Mouse (Mus musculus) forebrain, embryonic 13.5 days (tissue): ENCODE results near the gene St6gal1. TPM values are rescaled to one million over a fixed set of nuclear protein-coding genes. Genes with fewer than 3 reads are reported as not detected.

ENCODE experiments used
- ATAC-seq: fragments of 200-750 bp; cut with Nextera tagmentation; 2 replicates; pipeline ENCODE4 v1.8.0; 2017
- H3K27ac ChIP-seq: fragments of 300-500 bp; sonication (generic); 2 replicates; pipeline ENCODE4 v1.5.1; 2015; ENCODE audit warnings: inconsistent platforms, mild to moderate bottlenecking, moderate library complexity
- H3K27me3 ChIP-seq: fragments of 300-500 bp; sonication (generic); 2 replicates; pipeline ENCODE4 v1.6.1; 2015; ENCODE audit warnings: mild to moderate bottlenecking, inconsistent platforms
- H3K36me3 ChIP-seq: fragments of 300-500 bp; sonication (generic); 2 replicates; pipeline ENCODE4 v1.6.1; 2015; ENCODE audit warnings: mild to moderate bottlenecking, inconsistent platforms; ENCODE audit not compliant: poor library complexity, severe bottlenecking
- H3K4me1 ChIP-seq: fragments of 300-500 bp; sonication (generic); 2 replicates; pipeline ENCODE4 v1.6.1; 2015; ENCODE audit warnings: inconsistent platforms
- H3K4me2 ChIP-seq: fragments of 300-500 bp; sonication (generic); 2 replicates; pipeline ENCODE4 v1.6.1; 2015; ENCODE audit warnings: inconsistent platforms, mild to moderate bottlenecking, moderate library complexity
- H3K4me3 ChIP-seq: fragments of 300-500 bp; sonication (generic); 2 replicates; pipeline ENCODE4 v1.5.1; 2015; ENCODE audit warnings: mild to moderate bottlenecking, inconsistent platforms
- H3K9ac ChIP-seq: fragments of 300-500 bp; sonication (generic); 2 replicates; pipeline ENCODE4 v1.6.1; 2015; ENCODE audit warnings: mild to moderate bottlenecking, inconsistent platforms
- H3K9me3 ChIP-seq: fragments of 300-500 bp; sonication (generic); replicated peaks from 2 replicates; pipeline ENCODE4 v1.6.1; 2016; ENCODE audit warnings: inconsistent platforms
- WGBS: fragments of 180-500 bp; shearing (Covaris S2); methylation state at CpG from one replicate; pipeline ENCODE4 v1.1.7; 2015; 5-methylcytosine and 5-hydroxymethylcytosine counted together
- polyA plus RNA-seq: library from polyadenylated mRNA; unstranded; fragments of >200 nt; fragmentation: Nextera tagmentation; extraction: Ambion mirVana; gene quantifications from 2 replicates; pipeline ENCODE4 v1.2.1, GENCODE M21; 2015

Gene St6gal1
- polyA plus RNA-seq, 1 experiment from 2014 or later = 39.5 TPM

GRCm38 (mm10) chr16:23269984-23270912, 45.7 kb downstream of the St6gal1 start:
- 25% methylated on average over 10 of the region's 10 CpGs for WGBS
- H3K27ac ChIP-seq = peak overlapping the region; percentile 51
- peaks cover 12% of the 10 kb centered on the region for H3K36me3 ChIP-seq
- no peak overlapping the region for H3K4me2 ChIP-seq
- no peaks in the 10 kb centered on the region for H3K9me3 ChIP-seq
- peaks cover 65% of the 10 kb centered on the region for H3K4me1 ChIP-seq
- ATAC-seq = peak; percentile 57
- no peak overlapping the region for H3K9ac ChIP-seq
- no peak overlapping the region for H3K4me3 ChIP-seq
- no peaks in the 10 kb centered on the region for H3K27me3 ChIP-seq

GRCm38 (mm10) chr16:23270913-23271253, 46.3 kb downstream of the St6gal1 start:
- peak overlapping the region; percentile 51 for H3K27ac ChIP-seq
- no peak overlapping the region for H3K9ac ChIP-seq
- H3K4me2 ChIP-seq = no peak overlapping the region
- 0% methylated on average over 3 of the region's 3 CpGs for WGBS
- H3K4me3 ChIP-seq = no peak overlapping the region
- peak; percentile 32; the same call in 1 of the 2 replicates for ATAC-seq
- no peaks in the 10 kb centered on the region for H3K9me3 ChIP-seq
- peaks cover 58% of the 10 kb centered on the region for H3K4me1 ChIP-seq
- peaks cover 12% of the 10 kb centered on the region for H3K36me3 ChIP-seq
- no peaks in the 10 kb centered on the region for H3K27me3 ChIP-seq

- no peak overlapping the region for H3K4me2 ChIP-seq
- H3K36me3 ChIP-seq = peaks cover 3% of the 10 kb centered on the region; the same call in 1 of the 2 replicates
- H3K4me1 ChIP-seq = peaks cover 49% of the 10 kb centered on the region
- H3K9ac ChIP-seq = no peak overlapping the region
- H3K27ac ChIP-seq = no peak overlapping the region
- H3K9me3 ChIP-seq = no peaks in the 10 kb centered on the region
- no peak for ATAC-seq
- WGBS = 79% methylated on average over 14 of the region's 14 CpGs
- no peaks in the 10 kb centered on the region for H3K27me3 ChIP-seq
- H3K4me3 ChIP-seq = no peak overlapping the region
These were observed 47.4 kb downstream of the St6gal1 start for GRCm38 (mm10) chr16:23271746-23272520.

DNA sequence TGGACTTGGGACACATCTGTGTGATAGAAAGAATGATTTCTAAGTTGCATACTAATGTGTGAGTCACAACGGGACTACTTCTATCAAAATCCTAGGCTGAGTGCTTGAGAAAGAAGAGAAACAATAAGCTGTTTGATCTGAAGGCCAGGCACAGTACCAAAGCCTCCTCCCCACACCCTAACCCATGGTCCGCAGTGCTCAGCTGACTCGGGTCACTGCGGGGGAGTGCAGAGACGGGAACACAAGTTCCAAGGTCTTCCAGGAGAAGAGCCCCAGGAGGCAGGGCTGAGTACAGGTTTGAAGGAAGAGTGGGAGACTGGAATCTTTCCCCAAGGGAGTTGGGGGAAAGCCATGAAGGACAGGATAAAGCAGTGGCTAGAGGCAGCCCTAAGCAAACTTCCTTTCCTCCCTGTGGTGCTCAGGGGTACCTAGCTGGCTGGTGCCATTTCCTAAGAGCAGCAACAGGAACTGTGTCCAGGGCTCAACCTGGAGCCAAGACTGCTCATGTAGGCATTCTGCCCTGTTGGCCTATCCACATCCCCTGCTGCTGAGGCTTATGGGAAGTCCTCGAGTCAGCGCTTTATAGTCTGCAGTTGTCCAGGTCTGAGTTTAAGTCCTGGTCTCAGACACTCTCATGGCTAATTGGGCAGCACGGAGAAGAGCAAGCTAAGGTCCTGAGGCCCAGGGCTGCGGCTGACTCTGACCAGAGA, 48.1 kb downstream of the St6gal1 start:
- Histone ChIP-seq H3K9me3 (no peaks in the 10 kb centered on the region), H3K9ac (no peak overlapping the region), H3K4me1 (peaks cover 49% of the 10 kb centered on the region), H3K36me3 (peaks cover 3% of the 10 kb centered on the region; the same call in 1 of the 2 replicates), H3K27ac (no peak overlapping the region), H3K27me3 (no peaks in the 10 kb centered on the region), H3K4me3 (no peak overlapping the region), H3K4me2 (no peak overlapping the region)
- 44% methylated on average over 9 of the region's 9 CpGs for WGBS
- ATAC-seq = no peak

DNA sequence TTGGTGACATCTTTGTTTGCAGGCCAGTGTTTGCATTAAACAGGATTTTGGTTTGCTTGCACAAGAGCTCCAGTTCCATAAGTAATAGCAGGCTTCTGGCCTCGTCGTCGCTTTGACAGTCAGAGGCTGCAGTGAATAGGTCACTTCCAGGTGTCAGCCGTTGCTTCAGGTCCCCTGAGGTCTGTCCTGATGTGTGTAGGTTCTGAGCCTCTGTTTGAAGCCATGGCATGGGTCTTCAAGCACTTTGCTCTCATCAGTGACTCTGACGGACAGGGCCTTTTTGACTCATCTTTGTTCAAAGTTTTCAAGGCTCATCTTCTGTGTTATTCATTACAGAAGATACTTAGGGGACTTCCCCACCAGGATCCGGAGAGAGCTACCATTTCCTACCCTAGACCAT, 49.5 kb downstream of the St6gal1 start:
- Histone ChIP-seq H3K4me1 (peaks cover 49% of the 10 kb centered on the region), H3K27me3 (no peaks in the 10 kb centered on the region), H3K4me3 (no peak overlapping the region), H3K27ac (no peak overlapping the region), H3K9me3 (no peaks in the 10 kb centered on the region), H3K9ac (no peak overlapping the region), H3K36me3 (peaks cover 3% of the 10 kb centered on the region; the same call in 1 of the 2 replicates), H3K4me2 (no peak overlapping the region)
- WGBS = 88% methylated on average over 6 of the region's 6 CpGs
- ATAC-seq = no peak

DNA sequence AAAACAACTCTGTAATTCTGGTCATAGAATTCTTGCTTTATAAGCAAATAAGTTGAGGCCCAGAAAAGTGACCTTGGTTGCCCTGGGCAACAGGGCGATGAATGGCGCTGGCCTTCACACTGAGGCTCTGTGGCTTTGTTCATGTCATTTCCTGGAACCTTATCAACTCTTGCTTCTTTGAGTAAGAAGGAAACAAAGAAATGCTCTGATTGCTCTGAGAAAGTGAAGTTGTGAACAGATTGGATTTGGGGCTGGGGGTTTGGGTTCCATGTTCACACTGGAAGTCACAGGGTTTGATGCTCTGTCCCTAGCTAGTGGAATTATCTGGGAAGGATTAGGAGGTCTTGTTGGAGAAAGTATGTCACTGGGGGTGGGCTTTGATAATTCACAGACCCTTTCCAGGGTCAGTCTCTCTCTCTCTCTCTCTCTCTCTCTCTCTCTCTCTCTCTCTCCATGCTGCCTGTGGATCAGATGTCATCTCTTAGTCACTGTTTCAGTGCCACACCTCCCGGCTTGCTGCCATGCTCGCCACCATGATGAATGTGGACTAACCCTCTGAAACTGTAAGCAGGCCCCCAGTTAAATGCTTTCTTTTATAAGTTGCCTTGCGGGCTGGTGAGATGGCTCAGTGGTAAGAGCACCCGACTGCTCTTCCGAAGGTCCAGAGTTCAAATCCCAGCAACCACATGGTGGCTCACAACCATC, 50.2 kb downstream of the St6gal1 start:
- H3K9me3 ChIP-seq = no peaks in the 10 kb centered on the region
- no peak overlapping the region for H3K9ac ChIP-seq
- H3K4me3 ChIP-seq = no peak overlapping the region
- H3K27ac ChIP-seq = no peak overlapping the region
- ATAC-seq = no peak
- 80% methylated on average over 7 of the region's 7 CpGs for WGBS
- H3K36me3 ChIP-seq = no peaks in the 10 kb centered on the region
- H3K27me3 ChIP-seq = no peaks in the 10 kb centered on the region
- no peak overlapping the region for H3K4me2 ChIP-seq
- peaks cover 44% of the 10 kb centered on the region for H3K4me1 ChIP-seq

- H3K9ac ChIP-seq = no peak overlapping the region
- H3K4me3 ChIP-seq = no peak overlapping the region
- no peak overlapping the region for H3K4me2 ChIP-seq
- H3K27ac ChIP-seq = no peak overlapping the region
- H3K9me3 ChIP-seq = no peaks in the 10 kb centered on the region
- 91% methylated on average over 2 of the region's 2 CpGs for WGBS
- H3K4me1 ChIP-seq = peaks cover 42% of the 10 kb centered on the region
- no peak for ATAC-seq
- H3K27me3 ChIP-seq = no peaks in the 10 kb centered on the region
- no peaks in the 10 kb centered on the region for H3K36me3 ChIP-seq
These were observed 51.1 kb downstream of the St6gal1 start for GRCm38 (mm10) chr16:23275661-23276060.

DNA sequence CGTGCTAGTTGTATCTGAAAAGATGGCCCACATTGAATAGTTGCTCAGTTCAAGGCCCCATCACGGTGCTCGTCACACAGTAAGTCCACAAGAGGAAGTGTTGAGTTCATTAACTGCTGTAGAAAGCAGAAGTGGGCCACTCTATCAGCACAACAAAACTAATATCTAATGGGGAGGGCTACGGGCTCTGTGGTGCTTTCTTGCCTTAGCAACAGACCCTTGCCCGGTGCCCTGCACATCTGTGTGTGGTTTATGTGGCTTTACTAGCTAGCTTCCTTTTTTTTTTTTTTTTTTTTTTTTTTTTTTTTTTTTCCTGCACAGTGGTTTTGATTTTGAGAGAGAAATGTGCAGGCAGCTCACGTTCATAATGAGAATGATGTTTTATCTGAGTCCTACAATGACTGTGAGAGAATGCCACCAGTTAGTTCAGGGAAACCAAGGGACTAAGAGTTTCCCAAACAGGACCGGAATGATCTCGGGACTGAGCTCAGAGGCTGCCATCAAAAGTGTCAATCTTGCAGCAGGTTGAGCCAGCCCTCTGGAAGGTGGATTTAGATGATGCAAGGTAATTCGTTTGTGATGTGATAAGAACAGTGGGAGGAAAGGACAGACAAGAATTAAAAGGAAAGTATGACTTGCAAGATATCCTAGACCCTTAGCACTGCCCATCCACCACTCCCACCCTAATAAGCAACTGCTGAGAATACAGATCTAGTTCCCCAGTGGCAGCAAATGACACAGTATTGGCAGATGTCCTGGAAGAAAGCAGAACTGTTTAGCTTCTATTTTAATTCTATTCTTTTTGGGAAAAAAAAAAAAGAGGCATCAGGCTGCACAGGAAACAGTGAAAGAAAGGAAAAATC, 55.6 kb downstream of the St6gal1 start:
- Histone ChIP-seq H3K36me3 (no peaks in the 10 kb centered on the region; the same call in 1 of the 2 replicates), H3K4me3 (no peak overlapping the region), H3K9me3 (no peaks in the 10 kb centered on the region), H3K27me3 (no peaks in the 10 kb centered on the region), H3K27ac (no peak overlapping the region), H3K4me1 (0 out of 2 replicates have a peak, but pooled peaks cover 7% of the 10 kb centered on the region), H3K4me2 (no peak overlapping the region), H3K9ac (no peak overlapping the region)
- ATAC-seq = no peak
- WGBS = 70% methylated on average over 9 of the region's 9 CpGs

- H3K4me1 ChIP-seq = 0 out of 2 replicates have a peak, but pooled peaks cover 7% of the 10 kb centered on the region
- no peak overlapping the region for H3K27ac ChIP-seq
- no peak overlapping the region for H3K9ac ChIP-seq
- H3K27me3 ChIP-seq = no peaks in the 10 kb centered on the region
- WGBS = 76% methylated on average over 4 of the region's 4 CpGs
- no peaks in the 10 kb centered on the region; the same call in 1 of the 2 replicates for H3K36me3 ChIP-seq
- H3K4me3 ChIP-seq = no peak overlapping the region
- ATAC-seq = no peak
- no peak overlapping the region for H3K4me2 ChIP-seq
- H3K9me3 ChIP-seq = no peaks in the 10 kb centered on the region
These were observed 56.2 kb downstream of the St6gal1 start for GRCm38 (mm10) chr16:23280742-23281090.

GRCm38 (mm10) chr16:23282241-23282640, 57.7 kb downstream of the St6gal1 start:
- Histone ChIP-seq H3K9me3 (no peaks in the 10 kb centered on the region), H3K4me3 (no peak overlapping the region), H3K27me3 (no peaks in the 10 kb centered on the region), H3K4me1 (0 out of 2 replicates have a peak, but pooled peaks cover 7% of the 10 kb centered on the region), H3K9ac (no peak overlapping the region), H3K36me3 (no peaks in the 10 kb centered on the region; the same call in 1 of the 2 replicates), H3K27ac (no peak overlapping the region), H3K4me2 (no peak overlapping the region)
- ATAC-seq = no peak
- WGBS = 95% methylated on average over 5 of the region's 5 CpGs
